Mouse (Mus musculus): ENCODE measurements around the gene Il31. TPM values are rescaled to one million over a fixed set of nuclear protein-coding genes. Genes with fewer than 3 reads are reported as not detected.
A peak's percentile ranks its signal among the peaks of the same experiment; 100 is the strongest.

Gene Il31
- not detected in 2 replicates for polyA plus RNA-seq (2014; fragmentation: Nextera tagmentation; extraction: Ambion mirVana)

DNA sequence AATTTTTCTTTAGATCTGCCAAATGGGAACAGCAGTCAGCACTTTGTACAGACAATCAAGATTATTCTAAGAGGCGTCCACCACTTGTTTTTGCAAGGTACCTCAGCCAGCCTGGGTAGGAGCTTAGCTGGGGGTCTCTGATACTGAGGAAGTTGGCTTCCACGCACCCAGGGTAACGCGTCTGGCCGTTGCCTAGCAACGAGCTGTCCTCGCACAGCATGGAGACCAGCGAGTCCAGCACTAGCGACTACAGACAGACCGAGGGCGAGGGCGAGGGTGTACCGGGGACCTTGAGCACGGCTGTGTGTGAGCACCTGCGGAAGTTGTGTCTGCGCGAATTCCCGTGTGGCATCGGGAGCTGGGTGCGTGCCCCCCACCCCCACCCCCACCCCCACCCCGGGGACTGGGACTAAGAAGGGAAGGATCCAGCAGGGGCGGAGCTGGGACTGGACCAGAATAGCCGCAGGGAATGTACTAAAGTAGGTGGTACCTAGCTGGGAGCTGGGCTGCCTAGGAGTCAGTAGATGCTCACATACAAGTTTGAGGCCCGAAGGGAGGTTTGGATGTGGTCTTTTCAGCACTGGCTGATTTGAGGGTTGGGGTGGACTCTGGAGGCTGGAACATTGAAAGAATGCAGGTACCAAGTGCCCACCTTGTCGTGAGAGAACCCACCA is at the start of gene Il31, which contains the start of gene Lrrc43:
TSS of gene Il31 (minus strand) at position 378 of the 674 bp plus-strand sequence.
TSS of gene Lrrc43 (plus strand) at position 194 of the 674 bp plus-strand sequence.
- H3K36me3 ChIP-seq (ENCODE audit: control insufficient read depth, insufficient read depth, low read length), result no peaks in the 10 kb centered on the region
- no peaks in the 10 kb centered on the region for H3K27me3 ChIP-seq (ENCODE audit: control insufficient read depth, insufficient read depth, low read length)
- H3K4me3 ChIP-seq (ENCODE audit: low read length), result no peak within 1 kb of the TSS
- ATAC-seq (ENCODE audit: low FRiP score, low TSS enrichment), result peak; percentile 55
- no peak within 1 kb of the TSS for H3K27ac ChIP-seq (ENCODE audit: low read depth, low read length)
- H3K4me2 ChIP-seq (replicated peaks; ENCODE audit: low read depth, low read length), result peak within 1 kb of the TSS; percentile 39
- H3K9ac ChIP-seq (ENCODE audit: low read depth, low read length), result peak within 1 kb of the TSS; percentile 18; the same call in 1 of the 2 replicates
- 10% methylated on average over 25 of the region's 25 CpGs for WGBS
- H3K4me1 ChIP-seq (ENCODE audit: control insufficient read depth, insufficient read depth, low read length), result 0 out of 2 replicates have a peak, but pooled peaks cover 4% of the 10 kb centered on the region
- no peaks in the 10 kb centered on the region for H3K9me3 ChIP-seq (ENCODE audit: control insufficient read depth, low read length)

DNA sequence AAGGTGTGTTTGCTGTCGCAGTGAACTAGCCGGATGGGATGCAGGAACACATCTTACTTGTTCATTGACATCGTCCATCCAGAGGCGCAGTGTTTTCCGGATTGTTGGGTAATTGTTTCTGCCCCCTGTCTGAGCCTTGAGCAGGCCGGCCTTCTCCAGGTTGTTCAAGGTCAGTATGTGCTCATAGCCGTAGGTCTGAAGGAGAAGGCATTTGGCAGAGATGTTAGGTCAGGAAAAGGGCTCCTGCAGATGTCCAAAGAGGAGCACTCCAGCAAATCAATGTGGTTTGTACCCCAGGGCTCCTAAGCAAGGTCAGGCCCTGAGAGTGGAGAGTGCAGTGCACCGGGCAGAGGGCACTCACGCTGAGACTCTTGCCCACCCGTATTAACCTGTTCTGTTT is 44.5 kb upstream of the Il31 start:
- Histone ChIP-seq H3K9me3 (ENCODE audit: control insufficient read depth, low read length) (no peaks in the 10 kb centered on the region), H3K9ac (ENCODE audit: low read depth, low read length) (no peak overlapping the region), H3K27ac (ENCODE audit: low read depth, low read length) (no peak overlapping the region), H3K4me1 (ENCODE audit: control insufficient read depth, insufficient read depth, low read length) (no peaks in the 10 kb centered on the region), H3K4me2 (replicated peaks; ENCODE audit: low read depth, low read length) (no peak overlapping the region), H3K36me3 (ENCODE audit: control insufficient read depth, insufficient read depth, low read length) (peaks cover 59% of the 10 kb centered on the region), H3K27me3 (ENCODE audit: control insufficient read depth, insufficient read depth, low read length) (no peaks in the 10 kb centered on the region), H3K4me3 (ENCODE audit: low read length) (no peak overlapping the region)
- ATAC-seq (ENCODE audit: low FRiP score, low TSS enrichment), result no peak
- WGBS, result 97% methylated on average over 10 of the region's 10 CpGs

DNA sequence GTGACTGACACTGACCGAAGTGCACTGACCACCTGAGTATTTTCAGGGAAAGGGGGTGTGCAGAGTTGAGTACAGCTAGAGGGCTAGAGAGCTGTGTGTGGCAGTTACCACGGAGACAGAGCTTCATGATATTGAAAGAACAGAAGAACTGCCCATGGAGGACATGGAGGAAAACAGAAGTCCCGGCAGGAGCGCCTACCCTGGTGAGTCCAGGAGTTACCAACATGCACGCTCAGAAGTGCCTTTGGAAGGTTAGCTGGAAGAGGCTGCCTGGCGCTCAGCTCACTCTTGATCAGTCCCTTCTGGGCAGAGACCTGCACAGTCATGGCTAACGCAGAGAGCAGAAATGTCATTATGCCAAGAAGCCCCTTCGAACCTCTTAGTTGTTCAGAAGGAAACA is 40.8 kb upstream of the Il31 start:
- Histone ChIP-seq H3K4me2 (replicated peaks; ENCODE audit: low read depth, low read length) (no peak overlapping the region), H3K27ac (ENCODE audit: low read depth, low read length) (no peak overlapping the region), H3K27me3 (ENCODE audit: control insufficient read depth, insufficient read depth, low read length) (no peaks in the 10 kb centered on the region), H3K4me1 (ENCODE audit: control insufficient read depth, insufficient read depth, low read length) (no peaks in the 10 kb centered on the region), H3K4me3 (ENCODE audit: low read length) (no peak overlapping the region), H3K36me3 (ENCODE audit: control insufficient read depth, insufficient read depth, low read length) (peaks cover 56% of the 10 kb centered on the region), H3K9me3 (ENCODE audit: control insufficient read depth, low read length) (no peaks in the 10 kb centered on the region), H3K9ac (ENCODE audit: low read depth, low read length) (no peak overlapping the region)
- no peak for ATAC-seq (ENCODE audit: low FRiP score, low TSS enrichment)
- WGBS, result 88% methylated on average over 8 of the region's 8 CpGs

DNA sequence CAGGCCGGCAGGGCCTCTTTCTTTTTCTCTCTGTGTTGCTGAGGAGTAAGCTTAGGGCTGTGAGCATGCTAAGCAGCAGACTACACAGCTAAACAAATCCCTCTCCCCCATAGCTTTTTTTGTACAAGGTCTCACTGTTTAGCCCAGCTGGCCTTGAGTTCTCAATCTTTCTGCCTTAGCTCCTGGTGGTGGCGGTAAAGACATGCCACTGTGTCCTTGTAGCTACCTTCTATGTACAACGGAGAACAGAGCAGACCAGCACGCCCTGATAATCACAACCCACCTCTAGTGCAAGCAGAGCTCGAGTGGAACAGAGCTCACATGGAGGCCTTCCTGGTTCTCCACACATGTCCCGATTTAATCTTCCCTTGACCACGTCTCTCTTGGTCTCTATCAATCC is 39.4 kb upstream of the Il31 start:
- Histone ChIP-seq H3K4me2 (replicated peaks; ENCODE audit: low read depth, low read length) (no peak overlapping the region), H3K9me3 (ENCODE audit: control insufficient read depth, low read length) (no peaks in the 10 kb centered on the region), H3K36me3 (ENCODE audit: control insufficient read depth, insufficient read depth, low read length) (peaks cover 47% of the 10 kb centered on the region), H3K27me3 (ENCODE audit: control insufficient read depth, insufficient read depth, low read length) (no peaks in the 10 kb centered on the region), H3K4me3 (ENCODE audit: low read length) (no peak overlapping the region), H3K9ac (ENCODE audit: low read depth, low read length) (no peak overlapping the region), H3K4me1 (ENCODE audit: control insufficient read depth, insufficient read depth, low read length) (peaks cover 4% of the 10 kb centered on the region; the same call in 1 of the 2 replicates), H3K27ac (ENCODE audit: low read depth, low read length) (no peak overlapping the region)
- ATAC-seq (ENCODE audit: low FRiP score, low TSS enrichment), result no peak
- WGBS, result 85% methylated on average over 7 of the region's 7 CpGs

DNA sequence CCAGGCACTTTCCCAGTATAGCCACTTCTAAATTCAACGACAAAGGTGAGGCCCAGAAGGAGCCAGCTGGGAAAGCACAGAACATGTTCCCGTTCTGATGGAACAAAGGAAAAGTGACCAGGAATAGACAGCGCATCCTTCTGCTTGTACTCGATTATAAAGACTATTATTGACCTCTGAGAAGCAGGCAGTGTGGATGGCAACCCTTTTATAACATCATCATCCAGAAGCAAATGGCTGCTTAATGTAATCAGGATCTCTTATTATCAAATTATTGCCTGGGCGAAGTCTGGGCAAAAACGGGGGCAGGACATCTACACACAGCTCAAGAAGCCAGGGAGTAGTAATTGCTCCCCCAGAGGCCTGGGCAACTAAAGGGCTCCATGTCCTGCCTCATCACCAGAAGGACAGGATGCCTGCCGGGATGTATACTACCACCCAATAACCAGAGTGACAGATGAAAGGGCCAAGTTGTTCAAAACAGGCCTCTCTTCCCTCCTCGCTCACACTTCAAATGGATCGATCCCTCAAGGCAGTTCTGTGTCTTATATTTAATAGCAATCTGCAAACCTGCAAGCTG is 36.7 kb upstream of the Il31 start:
- Histone ChIP-seq H3K27me3 (ENCODE audit: control insufficient read depth, insufficient read depth, low read length) (no peaks in the 10 kb centered on the region), H3K4me3 (ENCODE audit: low read length) (no peak overlapping the region), H3K9me3 (ENCODE audit: control insufficient read depth, low read length) (no peaks in the 10 kb centered on the region), H3K36me3 (ENCODE audit: control insufficient read depth, insufficient read depth, low read length) (peaks cover 22% of the 10 kb centered on the region), H3K27ac (ENCODE audit: low read depth, low read length) (no peak overlapping the region), H3K4me1 (ENCODE audit: control insufficient read depth, insufficient read depth, low read length) (peaks cover 4% of the 10 kb centered on the region; the same call in 1 of the 2 replicates), H3K4me2 (replicated peaks; ENCODE audit: low read depth, low read length) (no peak overlapping the region), H3K9ac (ENCODE audit: low read depth, low read length) (no peak overlapping the region)
- WGBS, result 88% methylated on average over 9 of the region's 9 CpGs
- no peak for ATAC-seq (ENCODE audit: low FRiP score, low TSS enrichment)

DNA sequence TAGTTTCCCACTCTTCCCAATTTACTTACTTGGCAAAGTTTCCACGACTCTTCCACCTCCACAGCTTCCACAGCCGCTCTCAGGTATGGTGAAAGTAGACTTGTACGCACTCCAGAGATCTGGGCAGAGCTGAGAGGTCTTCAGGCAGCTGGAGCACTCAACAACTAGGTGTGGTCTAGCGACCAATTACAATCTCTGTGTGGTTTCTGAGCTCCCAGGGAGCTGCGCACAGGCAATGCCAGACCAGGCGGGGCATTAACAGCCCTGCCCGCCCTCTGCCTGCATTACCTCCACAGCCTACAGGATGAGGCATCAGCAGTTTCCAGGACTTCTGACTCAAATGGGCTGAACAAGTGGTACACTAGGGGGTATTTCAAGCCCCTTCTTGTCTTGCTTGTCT is 36.0 kb upstream of the Il31 start, which contains the start of gene Gm49027:
TSS of gene Gm49027 (minus strand) at position 208 of the 400 bp plus-strand sequence.
- Histone ChIP-seq H3K9me3 (ENCODE audit: control insufficient read depth, low read length) (no peaks in the 10 kb centered on the region), H3K4me1 (ENCODE audit: control insufficient read depth, insufficient read depth, low read length) (peaks cover 4% of the 10 kb centered on the region; the same call in 1 of the 2 replicates), H3K4me3 (ENCODE audit: low read length) (peak within 1 kb of the TSS; percentile 93), H3K27ac (ENCODE audit: low read depth, low read length) (no peak within 1 kb of the TSS), H3K9ac (ENCODE audit: low read depth, low read length) (0 out of 2 replicates have a peak within 1 kb of the TSS, but pooled peaks have one; percentile 31), H3K27me3 (ENCODE audit: control insufficient read depth, insufficient read depth, low read length) (no peaks in the 10 kb centered on the region), H3K36me3 (ENCODE audit: control insufficient read depth, insufficient read depth, low read length) (peaks cover 14% of the 10 kb centered on the region), H3K4me2 (replicated peaks; ENCODE audit: low read depth, low read length) (peak within 1 kb of the TSS; percentile 90)
- ATAC-seq (ENCODE audit: low FRiP score, low TSS enrichment), result no peak
- 85% methylated on average over 7 of the region's 7 CpGs for WGBS

DNA sequence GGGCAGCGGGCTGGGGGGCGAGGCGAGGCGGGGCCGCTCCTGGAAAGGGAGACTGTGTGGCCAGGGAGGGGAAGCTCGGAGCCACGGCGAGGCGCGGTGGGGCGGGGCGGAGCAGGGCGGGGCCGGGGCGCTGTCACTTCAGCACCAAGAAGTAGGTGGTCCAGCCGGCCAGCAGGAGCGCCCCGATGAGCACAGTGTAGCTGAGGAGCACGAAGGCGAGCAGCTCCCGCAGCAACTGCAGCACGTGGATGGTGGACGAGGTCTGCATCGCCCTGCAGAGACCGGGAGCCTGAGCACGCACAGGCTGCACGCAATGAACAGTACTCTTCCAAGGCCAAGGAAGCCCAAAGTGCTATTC is 35.1 kb upstream of the Il31 start:
- Histone ChIP-seq H3K36me3 (ENCODE audit: control insufficient read depth, insufficient read depth, low read length) (peaks cover 12% of the 10 kb centered on the region), H3K27me3 (ENCODE audit: control insufficient read depth, insufficient read depth, low read length) (no peaks in the 10 kb centered on the region), H3K4me2 (replicated peaks; ENCODE audit: low read depth, low read length) (peak overlapping the region; percentile 90), H3K27ac (ENCODE audit: low read depth, low read length) (no peak overlapping the region), H3K9ac (ENCODE audit: low read depth, low read length) (0 out of 2 replicates have a peak overlapping the region, but pooled peaks have one; percentile 31), H3K9me3 (ENCODE audit: control insufficient read depth, low read length) (no peaks in the 10 kb centered on the region), H3K4me3 (ENCODE audit: low read length) (peak overlapping the region; percentile 93), H3K4me1 (ENCODE audit: control insufficient read depth, insufficient read depth, low read length) (peaks cover 4% of the 10 kb centered on the region; the same call in 1 of the 2 replicates)
- WGBS, result 2% methylated on average over 27 of the region's 27 CpGs
- ATAC-seq (ENCODE audit: low FRiP score, low TSS enrichment), result peak; percentile 97

DNA sequence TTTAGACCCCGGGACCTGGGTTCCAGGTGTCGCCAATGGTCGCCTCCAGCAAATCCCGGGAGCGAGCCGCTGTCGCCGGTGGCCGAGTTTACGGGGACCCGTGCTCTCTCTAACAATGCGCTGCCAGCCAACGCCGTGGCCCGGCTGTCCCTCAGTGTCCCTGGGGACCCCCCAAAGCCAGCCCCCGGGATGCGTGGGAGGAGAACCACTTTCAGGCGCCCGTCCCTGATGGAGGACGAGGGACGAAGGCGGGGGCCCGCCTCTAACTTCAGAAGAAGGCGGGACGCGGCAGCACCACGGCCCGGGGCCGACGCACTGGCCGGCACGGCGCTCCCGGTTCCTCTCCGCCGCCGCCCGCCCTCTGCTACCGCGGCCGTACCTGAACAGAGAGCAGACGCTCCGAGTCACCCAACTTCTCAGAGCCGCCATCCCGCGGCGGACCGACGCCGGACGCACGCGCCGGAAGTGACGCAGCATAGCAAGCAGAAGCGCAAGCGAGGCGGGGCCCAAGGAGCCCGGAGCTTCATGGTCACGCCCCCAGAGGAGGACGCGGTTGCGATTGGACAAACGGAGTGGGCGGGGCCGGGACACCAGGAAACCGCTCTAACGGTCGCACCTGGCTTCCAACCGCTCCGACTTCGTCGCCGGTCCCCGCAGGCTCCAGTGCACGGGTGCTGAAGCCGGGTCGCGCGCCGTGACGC is 34.6 kb upstream of the Il31 start, which contains the start of gene Diablo:
TSS of gene Diablo (minus strand) at position 485 of the 701 bp plus-strand sequence.
- Histone ChIP-seq H3K36me3 (ENCODE audit: control insufficient read depth, insufficient read depth, low read length) (peaks cover 9% of the 10 kb centered on the region), H3K9me3 (ENCODE audit: control insufficient read depth, low read length) (no peaks in the 10 kb centered on the region), H3K4me2 (replicated peaks; ENCODE audit: low read depth, low read length) (peak within 1 kb of the TSS; percentile 90), H3K9ac (ENCODE audit: low read depth, low read length) (peak within 1 kb of the TSS; percentile 86), H3K27ac (ENCODE audit: low read depth, low read length) (no peak within 1 kb of the TSS), H3K4me3 (ENCODE audit: low read length) (peak within 1 kb of the TSS; percentile 93), H3K4me1 (ENCODE audit: control insufficient read depth, insufficient read depth, low read length) (peaks cover 4% of the 10 kb centered on the region; the same call in 1 of the 2 replicates), H3K27me3 (ENCODE audit: control insufficient read depth, insufficient read depth, low read length) (no peaks in the 10 kb centered on the region)
- ATAC-seq (ENCODE audit: low FRiP score, low TSS enrichment), result peak; percentile 97
- WGBS, result under 1% methylated on average over 82 of the region's 82 CpGs
